Mouse (Mus musculus) frontal cortex, postnatal 14 days (tissue): Measurements from ENCODE around the gene Tenm2.

Experiments
- DNase-seq, 2 experiments: peaks; one replicate each; pipeline ENCODE4 v3.0.0; 2022; ENCODE audit warnings: low spot score in 2 of 2

Tenm2 gene

DNA sequence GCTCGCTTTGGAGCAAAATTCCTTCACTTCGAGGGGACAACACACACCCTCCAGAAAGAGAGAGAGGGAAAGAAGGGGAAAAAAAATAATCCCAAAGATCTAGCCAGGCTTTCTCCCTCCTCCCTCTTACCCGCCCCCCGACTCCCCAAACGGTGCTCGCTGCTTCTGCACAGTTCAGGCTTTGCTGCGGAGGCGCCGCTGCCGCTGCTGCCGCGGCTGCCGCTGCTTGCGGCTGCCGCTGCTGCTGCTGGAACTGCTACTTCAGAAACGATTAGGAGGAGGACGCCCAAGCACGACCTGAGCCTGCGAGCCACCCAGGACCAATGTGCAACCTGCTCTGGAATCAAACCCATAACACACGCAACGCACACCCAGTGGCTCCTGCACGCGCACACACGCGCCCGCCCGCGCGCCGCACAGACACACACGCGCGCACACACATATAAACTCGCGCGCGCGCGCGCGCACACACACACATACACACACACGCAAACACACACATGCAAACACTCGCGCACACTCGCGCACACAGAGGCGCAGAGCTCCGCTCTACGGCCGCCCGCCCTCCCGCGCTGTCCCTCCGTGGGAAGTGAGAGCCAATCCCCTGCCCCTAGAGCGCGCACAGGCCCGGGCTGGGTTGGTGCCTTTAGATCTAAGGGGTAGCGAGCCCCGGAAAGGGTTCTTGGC lies at the start of gene Tenm2:
Gene Tenm2, minus strand, starts transcription at position 51 of the 687 bp plus-strand sequence.
- peak; percentile 56 to 64 for DNase-seq

GRCm38 (mm10) chr11:37285186-37285585 lies 49.4 kb upstream of the Tenm2 start:
- no peak for DNase-seq

DNA sequence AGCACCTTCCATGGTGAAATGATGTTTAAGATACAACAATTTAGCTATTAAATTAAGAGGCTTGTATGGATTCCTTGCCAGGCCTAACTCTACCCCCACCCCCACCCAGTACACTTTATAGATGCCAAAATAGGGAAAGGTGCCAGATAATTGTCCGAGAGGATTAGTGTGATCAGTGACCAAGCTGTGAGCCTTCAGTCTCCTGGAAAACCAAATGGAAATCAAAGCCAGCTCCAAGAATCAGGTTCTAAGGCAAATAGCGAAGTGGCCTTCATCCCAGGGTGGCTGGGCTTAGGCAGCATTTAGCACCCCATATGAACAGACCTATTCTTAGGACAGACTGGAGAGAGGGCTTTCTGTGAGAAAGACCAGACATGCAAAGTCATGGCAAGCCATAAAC lies 13.0 kb upstream of the Tenm2 start:
- no peak for DNase-seq

GRCm38 (mm10) chr11:37237096-37237725 lies 1.4 kb upstream of the Tenm2 start:
- DNase-seq, result no peak

DNA sequence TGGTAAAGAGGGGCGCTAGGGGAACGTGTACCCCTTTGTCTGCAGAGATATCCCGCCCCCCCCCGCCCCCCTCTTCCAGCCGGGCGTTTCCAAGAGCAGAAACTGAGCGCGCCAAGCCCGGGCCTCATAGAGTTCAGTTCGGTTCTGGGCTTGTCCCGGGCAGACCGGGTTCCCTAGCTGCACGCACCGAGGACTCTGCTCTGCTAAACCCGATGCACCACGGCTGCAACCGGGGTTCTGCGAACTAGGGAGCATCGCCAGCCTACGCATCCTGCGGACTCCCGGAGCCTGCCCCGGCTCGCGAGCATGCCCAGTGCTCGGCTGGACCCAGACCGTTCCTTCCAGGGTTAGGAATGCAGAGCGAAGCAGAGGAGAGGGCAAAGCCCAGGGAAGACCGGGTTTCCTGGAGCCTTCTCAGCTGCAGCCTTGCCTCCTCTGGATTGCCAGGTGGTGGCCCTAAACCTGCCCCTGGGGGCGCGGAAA lies 878 bp upstream of the Tenm2 start:
- DNase-seq, result peak; percentile 31 to 47

DNA sequence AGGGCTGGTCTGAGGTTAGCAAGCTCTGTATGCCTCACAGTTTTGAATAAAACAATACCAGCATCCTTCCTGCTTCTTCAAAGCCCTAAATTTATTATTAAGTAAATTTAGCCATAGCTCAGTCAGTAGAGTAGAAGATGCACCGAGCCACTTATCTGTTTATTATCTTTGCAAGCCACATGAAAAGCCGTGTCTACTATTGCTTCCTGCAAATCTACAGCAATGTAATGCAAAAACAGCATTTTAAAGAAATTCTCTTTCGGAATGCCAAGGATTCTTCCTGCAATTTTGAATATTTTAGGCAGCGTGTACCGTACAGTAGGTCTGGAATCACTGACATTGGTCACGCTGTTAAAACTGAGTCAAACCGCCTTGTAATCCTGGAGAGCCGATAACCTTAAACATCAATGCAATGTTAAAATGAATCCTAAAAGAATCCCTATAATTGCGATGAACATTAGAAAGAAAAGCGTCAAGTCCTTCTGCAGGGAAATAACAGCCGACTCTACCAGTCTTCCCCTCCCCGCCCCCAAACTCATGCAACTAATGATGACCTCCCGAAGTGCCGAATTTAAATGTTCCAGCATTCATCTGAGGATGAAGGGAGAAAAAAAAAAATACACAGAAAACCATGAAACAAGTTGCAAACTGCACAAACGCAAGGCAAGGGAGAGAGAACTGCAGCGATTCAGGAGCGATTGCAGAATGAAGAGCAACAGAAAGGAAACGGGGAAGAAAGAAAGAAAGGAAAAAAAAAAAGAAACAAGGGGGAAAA lies 556 bp downstream of the Tenm2 start:
- no peak for DNase-seq

DNA sequence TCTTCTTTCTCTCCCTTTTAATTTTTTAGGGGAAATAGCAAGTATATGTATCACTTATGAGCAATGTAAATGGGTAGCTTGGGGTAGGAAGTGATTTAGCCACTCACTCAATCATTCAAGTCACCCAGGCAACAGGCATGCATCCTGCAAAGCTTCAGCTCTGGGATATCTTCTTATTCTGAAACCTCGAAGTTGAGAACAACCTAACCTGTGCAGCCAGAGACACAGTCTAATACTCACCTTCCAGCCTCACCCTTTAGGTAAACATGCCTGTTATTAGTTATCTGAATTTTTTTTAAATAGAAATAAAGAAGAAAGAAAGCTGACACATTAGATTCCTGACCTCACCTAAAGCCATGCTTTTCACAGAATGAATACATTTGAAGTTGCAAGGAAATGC lies 8.4 kb downstream of the Tenm2 start:
- DNase-seq, result no peak

GRCm38 (mm10) chr11:37226943-37227342 lies 8.8 kb downstream of the Tenm2 start:
- DNase-seq, result no peak

GRCm38 (mm10) chr11:37222737-37223136 lies 13.0 kb downstream of the Tenm2 start:
- no peak for DNase-seq

DNA sequence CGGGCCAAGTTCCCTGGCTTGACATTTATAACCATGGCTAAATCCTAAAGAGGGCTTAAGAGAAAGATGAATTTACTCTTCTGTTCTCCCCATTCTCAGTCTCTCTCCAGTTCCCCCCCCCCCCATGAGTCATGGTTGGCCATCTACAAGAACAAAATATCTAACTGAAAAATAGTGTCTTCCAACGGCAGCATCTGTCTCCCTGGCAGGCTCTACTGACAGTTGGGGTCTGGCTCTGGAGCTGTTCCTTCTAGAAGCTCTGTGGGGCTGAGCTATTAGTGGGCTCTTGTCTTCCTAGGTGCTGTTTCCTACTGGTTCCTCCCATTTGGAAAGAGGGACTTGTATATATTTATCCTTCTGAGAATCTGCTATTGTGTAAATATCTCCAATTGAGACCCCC lies 13.7 kb downstream of the Tenm2 start:
- DNase-seq, result no peak

- DNase-seq, result no peak
Observed at GRCm38 (mm10) chr11:37220921-37221320, 14.8 kb downstream of the Tenm2 start.

- peak in 1 of 2 experiments; percentile 54 for DNase-seq
Observed at GRCm38 (mm10) chr11:37186132-37186531, 49.6 kb downstream of the Tenm2 start.

DNA sequence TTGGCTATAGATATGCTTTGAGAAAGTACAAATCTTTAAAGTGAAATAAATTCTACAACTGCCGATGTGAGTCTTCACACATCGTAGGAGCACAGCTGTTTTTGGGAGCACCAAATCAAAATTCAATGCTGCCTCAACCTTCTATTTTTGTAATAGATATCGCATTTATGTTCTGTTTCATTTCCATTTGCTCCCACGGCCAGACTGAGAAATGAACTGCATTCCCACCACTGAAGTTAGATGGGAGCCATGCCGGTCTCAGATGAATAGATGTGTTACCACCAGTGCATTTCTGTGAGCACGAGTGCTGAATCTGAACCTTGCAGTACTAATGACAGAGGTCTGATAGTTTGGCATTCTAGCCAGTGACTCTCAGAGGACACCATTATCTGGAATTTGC lies 58.3 kb downstream of the Tenm2 start:
- DNase-seq, result no peak

- peak; percentile 27 to 32 for DNase-seq
Observed at GRCm38 (mm10) chr11:37153933-37154880, 81.6 kb downstream of the Tenm2 start.

GRCm38 (mm10) chr11:37153382-37153781 lies 82.4 kb downstream of the Tenm2 start:
- no peak for DNase-seq

DNA sequence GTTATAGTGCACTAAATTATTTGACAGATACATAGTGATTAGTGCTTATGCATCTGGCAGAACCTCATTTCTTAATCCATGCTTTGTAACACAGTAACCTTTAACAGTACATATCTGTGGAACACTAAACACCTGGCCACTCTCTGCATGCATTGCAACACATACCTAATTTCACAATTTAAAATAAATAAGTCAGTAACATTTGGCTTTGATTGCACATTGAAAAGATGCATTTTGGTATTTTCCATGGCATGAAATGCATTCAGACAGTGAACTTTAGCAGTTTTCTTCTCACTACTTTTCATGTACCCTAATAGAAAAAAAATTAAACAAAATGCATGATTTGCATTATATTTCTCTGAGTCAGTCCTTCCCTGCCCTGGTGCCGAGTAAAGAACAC lies 85.8 kb downstream of the Tenm2 start:
- DNase-seq, result no peak

- DNase-seq, result no peak
Observed at GRCm38 (mm10) chr11:37143996-37144395, 91.8 kb downstream of the Tenm2 start.

GRCm38 (mm10) chr11:37143478-37143877 lies 92.3 kb downstream of the Tenm2 start:
- no peak for DNase-seq

DNA sequence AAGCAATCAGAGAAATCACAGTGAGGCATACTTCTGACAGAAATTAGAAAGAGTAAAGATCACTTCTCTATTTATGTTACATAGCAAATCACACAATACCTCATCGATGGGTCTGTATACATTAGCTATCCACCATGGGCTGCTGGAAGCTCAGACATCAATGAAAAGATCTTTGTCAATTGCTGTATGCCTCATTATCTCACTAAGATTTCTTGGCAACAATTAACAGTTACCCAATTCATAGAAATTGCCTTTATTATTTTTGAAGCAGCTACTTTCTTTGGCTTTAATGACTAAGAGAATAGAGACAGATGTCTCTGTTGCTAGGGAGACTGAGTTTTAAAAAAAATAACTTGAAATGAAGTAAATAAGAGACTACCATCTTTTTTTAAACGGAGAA lies 106.9 kb downstream of the Tenm2 start:
- no peak for DNase-seq

DNA sequence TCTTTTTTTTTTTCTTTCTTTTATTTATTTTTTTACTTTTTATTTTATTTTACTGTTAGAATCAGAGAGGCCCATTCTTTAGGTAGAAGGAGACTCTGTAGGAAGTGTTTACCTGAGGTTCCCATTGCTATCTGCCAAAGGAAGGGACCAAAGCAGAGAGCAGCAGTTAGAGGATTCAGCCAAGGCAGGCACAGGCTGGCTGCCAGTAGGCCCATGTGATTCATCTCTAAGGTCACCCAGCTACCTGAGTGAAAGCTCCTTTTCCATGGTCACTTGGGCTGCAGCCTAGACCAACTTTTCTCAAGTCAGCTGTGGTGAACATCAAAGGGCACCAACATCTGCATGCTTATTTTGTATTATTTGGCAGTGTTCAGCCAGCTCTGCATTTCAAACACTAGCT lies 117.7 kb downstream of the Tenm2 start:
- DNase-seq, result no peak

- no peak for DNase-seq
Observed at GRCm38 (mm10) chr11:37115188-37115587, 120.6 kb downstream of the Tenm2 start.

DNA sequence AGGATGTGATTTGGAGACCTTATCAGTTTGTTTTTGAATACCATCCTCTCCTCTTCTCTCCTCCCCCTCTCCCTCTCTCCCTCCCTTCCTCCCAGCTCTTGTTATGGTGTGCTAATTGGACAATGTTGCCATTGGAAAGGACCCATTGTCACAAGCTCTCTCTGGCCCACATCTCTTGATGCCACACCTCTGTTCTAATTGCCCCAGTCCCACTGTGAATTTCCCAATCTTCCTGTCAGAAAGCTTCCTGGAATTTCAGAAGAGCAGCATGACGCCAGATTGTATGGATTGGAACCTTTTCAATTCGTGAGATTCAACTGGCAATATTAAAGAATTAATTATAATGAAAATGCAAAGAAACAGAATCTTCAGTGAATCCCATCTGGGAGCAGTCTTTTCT lies 128.7 kb downstream of the Tenm2 start:
- DNase-seq, result no peak
